Mouse (Mus musculus): Measurements from ENCODE around the gene Ces3b. TPM values are rescaled to one million over a fixed set of nuclear protein-coding genes. Genes with fewer than 3 reads are reported as not detected.

Ces3b gene
- polyA plus RNA-seq (2012; rRNA removed), result not detected in 2 replicates

DNA sequence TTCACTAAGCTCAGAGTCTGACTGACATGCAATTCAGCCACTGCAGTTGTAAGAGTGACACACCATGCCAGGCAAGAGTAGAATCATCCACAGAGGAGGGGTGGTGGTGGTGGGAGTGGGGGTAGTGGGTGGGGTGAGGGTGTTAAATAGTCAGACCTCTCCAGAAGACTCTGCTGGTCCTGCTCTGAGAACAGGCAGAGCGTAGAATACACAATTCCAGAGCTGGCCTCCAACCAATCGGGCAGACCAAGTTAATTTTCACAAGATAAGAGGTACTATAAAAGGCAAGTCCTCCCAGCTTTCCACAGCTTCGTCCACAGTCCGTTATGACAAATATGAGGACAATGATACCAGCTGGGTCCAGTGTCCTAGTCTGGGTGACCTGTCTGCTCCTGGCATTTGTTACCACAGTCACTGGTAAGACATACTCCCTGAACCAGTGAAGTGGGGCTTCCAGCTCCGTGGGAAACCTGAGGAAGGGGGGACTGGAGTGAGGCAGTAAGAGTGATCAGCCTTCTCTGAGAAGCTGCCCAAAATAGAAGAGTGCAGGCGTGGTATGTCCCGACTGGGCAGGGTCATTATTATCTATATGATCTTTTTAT lies at the start of gene Ces3b:
TSS of gene Ces3b (plus strand) at position 305 of the 602 bp plus-strand sequence.

DNA sequence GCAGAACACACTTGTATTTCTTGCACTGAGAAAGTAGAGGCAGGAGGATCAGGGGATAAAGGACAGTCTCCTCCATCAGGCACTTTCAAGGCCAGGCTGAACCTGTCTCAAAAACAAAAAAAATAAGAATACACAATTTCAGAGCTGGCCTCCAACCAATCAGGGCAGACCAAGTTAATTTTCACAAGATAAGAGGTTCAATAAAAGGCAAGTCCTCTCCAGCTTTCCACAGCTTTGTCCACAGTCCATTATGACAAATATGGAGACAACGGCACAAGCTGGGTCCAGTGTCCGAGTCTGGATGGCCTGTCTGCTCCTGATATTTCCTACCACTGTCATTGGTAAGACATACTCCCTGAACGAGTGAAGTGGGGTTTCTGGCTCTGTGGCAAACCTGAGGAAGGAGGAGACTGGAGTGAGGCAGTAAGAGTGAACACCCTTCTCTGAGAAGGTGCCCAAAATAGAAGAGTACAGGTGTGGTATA lies 35.1 kb upstream of the Ces3b start, which contains the start of gene Ces3a:
TSS of gene Ces3a (plus strand) at position 231 of the 484 bp plus-strand sequence.

DNA sequence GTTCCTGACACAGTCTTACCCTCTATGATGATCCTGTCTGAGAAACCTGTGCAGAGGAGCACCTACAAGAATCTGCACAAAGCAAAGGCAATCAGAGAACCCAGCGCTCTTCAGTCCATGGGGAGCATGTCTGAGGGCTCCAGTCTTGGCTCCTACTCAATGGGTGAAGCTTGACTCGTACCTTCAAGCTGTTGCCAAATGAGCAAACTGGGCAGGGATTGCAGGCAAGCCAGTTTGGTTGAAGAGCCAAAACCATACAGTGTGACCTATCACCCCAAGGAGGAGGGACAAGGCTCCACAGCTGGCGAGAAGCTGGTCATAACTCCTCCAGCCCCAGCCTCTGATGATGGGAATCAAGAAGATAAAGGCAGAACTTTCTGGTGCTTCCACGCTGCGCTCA lies 48.0 kb downstream of the Ces3b start, which contains the start of gene Ces4a:
TSS of gene Ces4a (plus strand) at position 292 of the 400 bp plus-strand sequence.

Other genes starting within 250 kb of the Ces3b start
- 0.10 and 0.13 TPM in 2 replicates for gene Ces2c, start 236.7 kb upstream of the Ces3b start, polyA plus RNA-seq (2012; rRNA removed)
- 1.5 and 1.9 TPM in 2 replicates for gene Ces2e, start 157.5 kb upstream of the Ces3b start, polyA plus RNA-seq (2012; rRNA removed)
- 0.01 TPM in 1 of 2 replicates, not detected in the other for gene Ces2f, start 136.4 kb upstream of the Ces3b start, polyA plus RNA-seq (2012; rRNA removed)
- 19.6 and 22.5 TPM in 2 replicates for gene Ces2g, start 122.0 kb upstream of the Ces3b start, polyA plus RNA-seq (2012; rRNA removed)
- gene Ces2h, start 82.9 kb upstream of the Ces3b start, polyA plus RNA-seq (2012; rRNA removed), result not detected in 2 replicates
- gene Ces3a, start 35.2 kb upstream of the Ces3b start, polyA plus RNA-seq (2012; rRNA removed), result 0.19 and 0.23 TPM in 2 replicates
- gene Ces4a, start 48.0 kb downstream of the Ces3b start, polyA plus RNA-seq (2012; rRNA removed), result not detected in 2 replicates
- 5.0 and 7.1 TPM in 2 replicates for gene Cbfb, start 86.9 kb downstream of the Ces3b start, polyA plus RNA-seq (2012; rRNA removed)
- gene D230025D16Rik, start 141.4 kb downstream of the Ces3b start, polyA plus RNA-seq (2012; rRNA removed), result 10.6 and 12.9 TPM in 2 replicates
- 1.4 and 1.7 TPM in 2 replicates for gene B3gnt9, start 171.4 kb downstream of the Ces3b start, polyA plus RNA-seq (2012; rRNA removed)
- gene Tradd, start 180.9 kb downstream of the Ces3b start, polyA plus RNA-seq (2012; rRNA removed), result 5.4 and 5.6 TPM in 2 replicates
- gene Fbxl8, start 180.9 kb downstream of the Ces3b start, polyA plus RNA-seq (2012; rRNA removed), result 0.77 and 0.93 TPM in 2 replicates
- gene Hsf4, start 186.0 kb downstream of the Ces3b start, polyA plus RNA-seq (2012; rRNA removed), result 0.01 and 0.03 TPM in 2 replicates
- 0.02 and 0.07 TPM in 2 replicates for gene Nol3, start 192.4 kb downstream of the Ces3b start, polyA plus RNA-seq (2012; rRNA removed)
- gene 4931428F04Rik, start 206.1 kb downstream of the Ces3b start, polyA plus RNA-seq (2012; rRNA removed), result 1.1 TPM in 2 replicates
- 5.9 and 7.1 TPM in 2 replicates for gene Exoc3l, start 212.3 kb downstream of the Ces3b start, polyA plus RNA-seq (2012; rRNA removed)
- 221 and 269 TPM in 2 replicates for gene E2f4, start 213.9 kb downstream of the Ces3b start, polyA plus RNA-seq (2012; rRNA removed)
- gene Elmo3, start 221.8 kb downstream of the Ces3b start, polyA plus RNA-seq (2012; rRNA removed), result 3.3 and 3.8 TPM in 2 replicates
- 8.4 and 9.2 TPM in 2 replicates for gene Lrrc29, start 242.5 kb downstream of the Ces3b start, polyA plus RNA-seq (2012; rRNA removed)
- 57.5 and 62.2 TPM in 2 replicates for gene Tmem208, start 242.6 kb downstream of the Ces3b start, polyA plus RNA-seq (2012; rRNA removed)

Data from liver, embryonic 14 days (tissue).